Mouse (Mus musculus): ENCODE measurements at regions not wholly inside any gene's neighbourhood (a gene's known extent, or its start where the extent isn't known, plus 50 kb on each side); places are given as distances from the start of the nearest gene placed in this dataset.

GRCm38 (mm10) chr9:61295001-61295400 lies 77.2 kb upstream of the Tle3 start:
- TF ChIP-seq POLR2A (IDR thresholded peaks at IDR 0.05; ENCODE audit: extremely low read depth, insufficient read depth, low read length), result no peak
- TF ChIP-seq CTCF (IDR thresholded peaks at IDR 0.05; ENCODE audit: extremely low read depth, insufficient read depth, low read length), result no peak
